Mouse (Mus musculus): Measurements from ENCODE around the gene Gab1.

Gene Gab1

GRCm38 (mm10) chr8:80880196-80881106 lies at the start of gene Gab1:
TSS of gene Gab1 (minus strand) at chr8:80880519.
- peak; percentile 93 for DNase-seq (ENCODE audit: low spot score)

- DNase-seq (ENCODE audit: low spot score): no peak
Observed at GRCm38 (mm10) chr8:80928770-80929169, 48.5 kb upstream of the Gab1 start.

- DNase-seq (ENCODE audit: low spot score): no peak
Observed at GRCm38 (mm10) chr8:80923794-80924316, 43.5 kb upstream of the Gab1 start.

DNA sequence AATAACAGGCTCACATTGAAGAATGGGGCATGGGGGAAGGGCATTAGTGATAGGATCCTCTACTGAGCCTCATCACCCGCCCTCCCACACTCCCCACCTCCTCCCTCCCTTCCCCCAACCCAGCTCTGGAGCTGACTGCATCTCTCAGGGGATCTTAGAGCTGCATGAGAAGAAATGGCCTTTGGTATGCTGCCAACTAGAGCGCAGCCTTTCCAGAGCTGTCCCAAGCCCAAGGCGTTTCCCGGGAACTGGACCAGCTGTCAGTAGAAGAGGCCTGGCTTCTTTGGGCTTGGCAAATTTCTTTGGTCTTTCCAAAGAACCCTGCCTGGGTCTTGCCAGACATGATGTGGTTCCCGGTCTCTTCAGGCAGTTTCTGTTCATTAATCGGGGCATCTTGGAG lies 42.3 kb upstream of the Gab1 start:
- DNase-seq (ENCODE audit: low spot score): peak; percentile 53

DNA sequence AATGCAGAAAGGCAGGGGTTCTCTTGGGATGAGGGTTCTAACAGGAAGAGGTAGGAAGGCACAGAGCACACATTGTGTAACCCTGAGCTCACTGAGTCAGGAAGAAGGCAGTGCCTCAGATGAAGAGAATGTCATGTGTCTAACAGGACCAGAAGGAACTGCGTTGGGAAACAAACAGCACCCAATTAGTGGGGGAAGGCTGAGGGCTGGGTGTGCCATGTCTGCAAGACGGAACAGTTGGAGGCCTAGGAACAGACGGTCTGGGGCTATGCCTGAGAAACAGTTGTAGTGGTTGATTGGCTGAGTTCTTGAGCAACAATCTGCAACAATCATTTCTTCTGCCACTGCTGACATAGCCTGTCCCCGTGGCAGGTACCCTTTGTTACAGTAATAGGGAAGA lies 38.8 kb upstream of the Gab1 start:
- DNase-seq (ENCODE audit: low spot score): no peak

- no peak for DNase-seq (ENCODE audit: low spot score)
Observed at GRCm38 (mm10) chr8:80918531-80918930, 38.2 kb upstream of the Gab1 start.

- no peak for DNase-seq (ENCODE audit: low spot score)
Observed at GRCm38 (mm10) chr8:80916463-80917235, 36.3 kb upstream of the Gab1 start.

GRCm38 (mm10) chr8:80913016-80913748 lies 32.9 kb upstream of the Gab1 start:
- peak; percentile 25 for DNase-seq (ENCODE audit: low spot score)

DNA sequence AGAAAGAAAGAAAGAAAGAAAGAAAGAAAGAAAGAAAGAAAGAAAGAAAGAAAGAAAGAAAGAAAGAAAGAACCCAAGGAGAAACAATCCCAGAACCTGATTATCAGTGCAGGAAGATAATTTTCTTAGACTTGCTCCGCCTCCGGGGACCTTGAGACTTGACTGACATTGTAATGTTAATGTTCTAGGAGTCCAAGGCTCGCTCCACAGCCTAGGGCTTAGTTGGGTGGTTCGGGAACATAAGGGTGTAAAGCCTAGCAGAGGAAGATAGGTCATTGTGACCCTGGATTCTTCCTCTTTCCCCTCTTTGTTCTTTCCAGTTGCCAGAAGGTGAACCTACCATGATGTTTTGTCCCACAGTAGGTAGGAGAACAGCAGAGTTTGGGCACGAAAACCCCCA lies 31.1 kb upstream of the Gab1 start:
- no peak for DNase-seq (ENCODE audit: low spot score)

GRCm38 (mm10) chr8:80908262-80908907 lies 28.1 kb upstream of the Gab1 start:
- no peak for DNase-seq (ENCODE audit: low spot score)

DNA sequence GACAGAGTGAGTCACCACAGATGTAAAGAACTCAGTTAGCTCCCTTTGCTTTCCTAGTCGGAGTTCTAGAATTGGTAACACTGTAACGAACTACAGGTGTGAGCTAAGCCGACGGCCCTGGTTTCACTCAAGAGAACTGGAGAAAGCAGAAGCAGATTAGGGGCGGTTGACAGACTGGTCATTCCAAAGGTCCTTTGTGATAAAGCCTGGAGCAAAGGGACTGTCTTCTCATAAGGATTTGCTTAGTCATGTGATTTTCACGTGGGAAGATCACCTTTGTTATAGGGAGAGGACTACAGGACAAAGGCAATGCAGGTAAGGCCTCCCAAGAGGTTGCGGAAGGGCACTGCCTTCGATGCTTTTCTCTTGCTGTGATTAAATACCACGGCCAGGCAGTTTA lies 22.0 kb upstream of the Gab1 start:
- DNase-seq (ENCODE audit: low spot score): no peak

- DNase-seq (ENCODE audit: low spot score): no peak
Observed at GRCm38 (mm10) chr8:80899364-80899763, 19.0 kb upstream of the Gab1 start.

GRCm38 (mm10) chr8:80896026-80896425 lies 15.7 kb upstream of the Gab1 start:
- no peak for DNase-seq (ENCODE audit: low spot score)

- no peak for DNase-seq (ENCODE audit: low spot score)
Observed at GRCm38 (mm10) chr8:80895397-80895796, 15.1 kb upstream of the Gab1 start.

- no peak for DNase-seq (ENCODE audit: low spot score)
Observed at GRCm38 (mm10) chr8:80894528-80894927, 14.2 kb upstream of the Gab1 start.

GRCm38 (mm10) chr8:80879426-80880195 lies 708 bp downstream of the Gab1 start:
- peak; percentile 69 for DNase-seq (ENCODE audit: low spot score)

DNA sequence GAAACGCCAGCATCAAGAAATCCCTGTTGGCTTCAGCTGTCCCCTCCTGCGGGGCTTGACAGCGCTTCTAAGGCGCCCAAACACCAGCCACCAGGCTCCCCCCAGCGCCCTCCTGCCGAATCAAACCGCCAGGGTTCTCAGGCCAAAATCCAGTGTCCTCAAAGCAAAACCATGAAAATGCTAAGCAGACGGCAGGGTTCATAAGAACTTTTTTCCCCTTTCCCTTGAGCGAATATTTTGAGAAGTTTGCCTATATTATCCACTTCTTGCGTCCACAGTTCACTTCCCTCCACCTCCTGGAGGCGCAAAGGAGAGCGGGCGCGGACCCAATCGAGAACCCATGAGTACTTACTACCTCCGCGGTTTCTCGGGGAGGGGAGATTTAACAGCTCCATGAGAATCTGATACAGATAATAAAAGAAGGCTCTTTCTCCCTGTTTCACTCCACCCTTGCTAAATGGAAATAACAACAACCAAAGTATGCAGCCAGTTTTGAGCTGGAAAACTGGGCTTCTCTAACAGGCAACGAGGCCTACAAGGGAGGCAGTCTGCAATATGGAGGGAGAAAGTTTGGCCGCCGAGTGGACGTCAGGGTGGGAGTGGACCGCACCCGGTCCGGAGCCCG lies 1.4 kb downstream of the Gab1 start:
- peak; percentile 53 for DNase-seq (ENCODE audit: low spot score)

GRCm38 (mm10) chr8:80878146-80878545 lies 2.2 kb downstream of the Gab1 start:
- no peak for DNase-seq (ENCODE audit: low spot score)

GRCm38 (mm10) chr8:80875537-80875936 lies 4.8 kb downstream of the Gab1 start:
- DNase-seq (ENCODE audit: low spot score): no peak

GRCm38 (mm10) chr8:80873723-80874427 lies 6.4 kb downstream of the Gab1 start:
- DNase-seq (ENCODE audit: low spot score): no peak

Measured in ovary, adult 18-20 months (tissue).